Mouse (Mus musculus): ENCODE measurements at regions not wholly inside any gene's neighbourhood (a gene's known extent, or its start where the extent isn't known, plus 50 kb on each side); places are given as distances from the start of the nearest gene placed in this dataset.

GRCm38 (mm10) chr7:89054494-89054893 is 349.5 kb downstream of the Tmem135 start:
- 80% methylated on average over 2 of the region's 2 CpGs for WGBS
- no peaks in the 10 kb centered on the region for H3K4me1 ChIP-seq (ENCODE audit: control insufficient read depth, insufficient read depth)
- no peaks in the 10 kb centered on the region for H3K36me3 ChIP-seq (replicated peaks; ENCODE audit: control insufficient read depth, insufficient read depth, low read length)
- no peaks in the 10 kb centered on the region for H3K9me3 ChIP-seq (replicated peaks; ENCODE audit: control insufficient read depth, low read length)
- H3K27ac ChIP-seq (ENCODE audit: low read depth): no peak overlapping the region
- DNase-seq (ENCODE audit: low spot score): no peak
- ATAC-seq (ENCODE audit: insufficient read depth, low read depth): no peak
- H3K9ac ChIP-seq (replicated peaks; ENCODE audit: low read depth, low read length): no peak overlapping the region
- no peak overlapping the region for H3K4me3 ChIP-seq (ENCODE audit: low read depth, low read length)
- no peaks in the 10 kb centered on the region for H3K27me3 ChIP-seq (ENCODE audit: control insufficient read depth, insufficient read depth, low read length)
- no peak for TF ChIP-seq CTCF (IDR thresholded peaks at IDR 0.05; ENCODE audit: low read depth)
- no peak overlapping the region for H3K4me2 ChIP-seq (ENCODE audit: low read depth, low read length)

GRCm38 (mm10) chr7:89051240-89051639 is 352.8 kb downstream of the Tmem135 start:
- Histone ChIP-seq H3K27me3 (ENCODE audit: control insufficient read depth, insufficient read depth, low read length) (no peaks in the 10 kb centered on the region), H3K9ac (replicated peaks; ENCODE audit: low read depth, low read length) (no peak overlapping the region), H3K9me3 (replicated peaks; ENCODE audit: control insufficient read depth, low read length) (no peaks in the 10 kb centered on the region), H3K4me2 (ENCODE audit: low read depth, low read length) (no peak overlapping the region), H3K4me3 (ENCODE audit: low read depth, low read length) (no peak overlapping the region), H3K27ac (ENCODE audit: low read depth) (no peak overlapping the region), H3K4me1 (ENCODE audit: control insufficient read depth, insufficient read depth) (no peaks in the 10 kb centered on the region), H3K36me3 (replicated peaks; ENCODE audit: control insufficient read depth, insufficient read depth, low read length) (no peaks in the 10 kb centered on the region)
- no peak for ATAC-seq (ENCODE audit: insufficient read depth, low read depth)
- no peak for DNase-seq (ENCODE audit: low spot score)
- TF ChIP-seq EP300 (IDR thresholded peaks at IDR 0.05; ENCODE audit: low read depth) (no peak), CTCF (IDR thresholded peaks at IDR 0.05; ENCODE audit: low read depth) (no peak)
- WGBS: 36% methylated on average over 5 of the region's 5 CpGs

- no peak overlapping the region for H3K4me2 ChIP-seq (ENCODE audit: low read depth, low read length)
- no peak overlapping the region for H3K27ac ChIP-seq (ENCODE audit: low read depth)
- H3K27me3 ChIP-seq (ENCODE audit: control insufficient read depth, insufficient read depth, low read length): no peaks in the 10 kb centered on the region
- H3K9ac ChIP-seq (replicated peaks; ENCODE audit: low read depth, low read length): no peak overlapping the region
- no peaks in the 10 kb centered on the region for H3K9me3 ChIP-seq (replicated peaks; ENCODE audit: control insufficient read depth, low read length)
- no peak overlapping the region for H3K4me3 ChIP-seq (ENCODE audit: low read depth, low read length)
- WGBS: 67% methylated on average over 3 of the region's 3 CpGs
- TF ChIP-seq CTCF (IDR thresholded peaks at IDR 0.05; ENCODE audit: low read depth): no peak
- TF ChIP-seq EP300 (IDR thresholded peaks at IDR 0.05; ENCODE audit: low read depth): no peak
- H3K36me3 ChIP-seq (replicated peaks; ENCODE audit: control insufficient read depth, insufficient read depth, low read length): no peaks in the 10 kb centered on the region
- ATAC-seq (ENCODE audit: insufficient read depth, low read depth): no peak
- H3K4me1 ChIP-seq (ENCODE audit: control insufficient read depth, insufficient read depth): no peaks in the 10 kb centered on the region; the same call in 1 of the 2 replicates
- no peak for DNase-seq (ENCODE audit: low spot score)
Observed at GRCm38 (mm10) chr7:89046405-89047217, 357.4 kb downstream of the Tmem135 start.

- Histone ChIP-seq H3K36me3 (replicated peaks; ENCODE audit: control insufficient read depth, insufficient read depth, low read length) (no peaks in the 10 kb centered on the region), H3K27ac (ENCODE audit: low read depth) (no peak overlapping the region), H3K9me3 (replicated peaks; ENCODE audit: control insufficient read depth, low read length) (no peaks in the 10 kb centered on the region), H3K4me2 (ENCODE audit: low read depth, low read length) (no peak overlapping the region), H3K9ac (replicated peaks; ENCODE audit: low read depth, low read length) (no peak overlapping the region), H3K4me1 (ENCODE audit: control insufficient read depth, insufficient read depth) (no peaks in the 10 kb centered on the region; the same call in 1 of the 2 replicates), H3K27me3 (ENCODE audit: control insufficient read depth, insufficient read depth, low read length) (no peaks in the 10 kb centered on the region), H3K4me3 (ENCODE audit: low read depth, low read length) (no peak overlapping the region)
- peak; percentile 44 for DNase-seq (ENCODE audit: low spot score)
- 31% methylated on average over 1 of the region's 1 CpGs for WGBS
- TF ChIP-seq EP300 (IDR thresholded peaks at IDR 0.05; ENCODE audit: low read depth) (no peak), CTCF (IDR thresholded peaks at IDR 0.05; ENCODE audit: low read depth) (peak; percentile 49)
- ATAC-seq (ENCODE audit: insufficient read depth, low read depth): no peak
Observed at GRCm38 (mm10) chr7:89042977-89043376, 361.0 kb downstream of the Tmem135 start.

GRCm38 (mm10) chr7:89041287-89041686 is 362.7 kb downstream of the Tmem135 start:
- ATAC-seq (ENCODE audit: insufficient read depth, low read depth) (no peak), DNase-seq (ENCODE audit: low spot score) (no peak)
- Histone ChIP-seq H3K27me3 (ENCODE audit: control insufficient read depth, insufficient read depth, low read length) (no peaks in the 10 kb centered on the region), H3K4me2 (ENCODE audit: low read depth, low read length) (no peak overlapping the region), H3K4me1 (ENCODE audit: control insufficient read depth, insufficient read depth) (no peaks in the 10 kb centered on the region; the same call in 1 of the 2 replicates), H3K4me3 (ENCODE audit: low read depth, low read length) (no peak overlapping the region), H3K9me3 (replicated peaks; ENCODE audit: control insufficient read depth, low read length) (no peaks in the 10 kb centered on the region), H3K36me3 (replicated peaks; ENCODE audit: control insufficient read depth, insufficient read depth, low read length) (no peaks in the 10 kb centered on the region), H3K27ac (ENCODE audit: low read depth) (no peak overlapping the region), H3K9ac (replicated peaks; ENCODE audit: low read depth, low read length) (no peak overlapping the region)
- 72% methylated on average over 5 of the region's 5 CpGs for WGBS
- TF ChIP-seq EP300 (IDR thresholded peaks at IDR 0.05; ENCODE audit: low read depth) (no peak), CTCF (IDR thresholded peaks at IDR 0.05; ENCODE audit: low read depth) (no peak)

GRCm38 (mm10) chr7:89040139-89040538 is 363.9 kb downstream of the Tmem135 start:
- Histone ChIP-seq H3K4me3 (ENCODE audit: low read depth, low read length) (no peak overlapping the region), H3K27ac (ENCODE audit: low read depth) (no peak overlapping the region), H3K36me3 (replicated peaks; ENCODE audit: control insufficient read depth, insufficient read depth, low read length) (no peaks in the 10 kb centered on the region), H3K9ac (replicated peaks; ENCODE audit: low read depth, low read length) (no peak overlapping the region), H3K27me3 (ENCODE audit: control insufficient read depth, insufficient read depth, low read length) (no peaks in the 10 kb centered on the region), H3K4me1 (ENCODE audit: control insufficient read depth, insufficient read depth) (no peaks in the 10 kb centered on the region; the same call in 1 of the 2 replicates), H3K9me3 (replicated peaks; ENCODE audit: control insufficient read depth, low read length) (no peaks in the 10 kb centered on the region), H3K4me2 (ENCODE audit: low read depth, low read length) (no peak overlapping the region)
- no peak for TF ChIP-seq EP300 (IDR thresholded peaks at IDR 0.05; ENCODE audit: low read depth)
- no peak for TF ChIP-seq CTCF (IDR thresholded peaks at IDR 0.05; ENCODE audit: low read depth)
- ATAC-seq (ENCODE audit: insufficient read depth, low read depth) (no peak), DNase-seq (ENCODE audit: low spot score) (no peak)
- WGBS: 40% methylated on average over 6 of the region's 6 CpGs
